Mouse (Mus musculus) erythroid progenitor cell, adult 5-6 weeks (primary cell): ENCODE measurements around the gene Ctnnb1. TPM values are rescaled to one million over a fixed set of nuclear protein-coding genes. Genes with fewer than 3 reads are reported as not detected.

Source experiments
- ATAC-seq: replicated peaks from 2 replicates; pipeline ENCODE4 v1.8.0; 2016; ENCODE audit warnings: moderate number of reproducible peaks, mild to moderate bottlenecking, moderate TSS enrichment, inconsistent platforms; ENCODE audit not compliant: poor library complexity, low FRiP score, severe bottlenecking
- total RNA-seq, 2 experiments: library from RNA; stranded (forward) in 1 of 2; stranded (reverse) in 1 of 2; fragments of 150-400 nt in 1 of 2; fragments of 186-747, 209-891 nt in 1 of 2; gene quantifications; 2 replicates each; pipeline versions ENCODE4 v1.2.3 to v1.2.4; 2015 to 2017; ENCODE audit warnings: low replicate concordance in 2 of 2

Gene Ctnnb1
- total RNA-seq, 2 experiments from 2014 or later: 220 to 237 TPM

DNA sequence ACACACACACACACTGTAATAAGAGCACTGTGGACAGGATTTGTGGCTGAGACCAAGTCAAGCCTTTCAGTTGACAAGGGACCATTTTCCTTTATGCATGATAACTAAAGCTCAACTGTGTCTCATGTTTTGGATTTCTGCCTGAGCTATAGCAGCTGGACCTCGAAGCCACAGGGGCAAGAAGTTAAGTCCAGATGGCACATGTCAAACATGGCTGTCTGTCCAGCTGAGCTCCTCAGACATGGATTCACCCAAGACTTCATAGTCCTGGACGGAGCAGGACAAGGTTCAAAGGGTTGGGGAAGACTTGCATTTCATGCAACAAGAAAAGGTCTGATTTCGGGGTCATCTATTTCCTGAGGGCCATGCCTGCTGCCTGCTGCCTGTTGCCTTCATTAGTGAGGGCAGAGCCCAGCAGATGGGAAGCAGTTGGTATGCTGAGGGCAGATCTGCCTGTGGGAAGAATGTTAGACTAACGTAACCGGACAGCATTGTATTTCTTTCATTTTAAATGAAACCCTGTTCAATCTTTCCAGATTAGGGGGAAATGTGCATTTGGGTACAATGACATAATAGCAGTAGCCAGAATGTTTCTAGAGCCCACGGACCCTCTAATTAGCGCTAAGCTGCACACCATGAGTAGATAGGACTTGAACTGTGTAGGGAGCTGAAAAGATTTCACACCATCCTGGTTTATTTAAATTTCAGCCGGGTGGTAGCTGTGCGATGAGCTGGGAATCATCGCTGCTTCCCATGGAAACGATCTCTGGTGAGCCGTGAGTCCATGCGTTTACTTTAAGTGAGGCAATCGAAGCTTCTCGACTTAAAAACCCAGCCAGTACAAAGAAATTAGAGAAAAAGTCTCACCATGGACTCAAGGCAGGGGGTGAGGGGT lies 61.0 kb downstream of the Ctnnb1 start:
- ATAC-seq: no peak

DNA sequence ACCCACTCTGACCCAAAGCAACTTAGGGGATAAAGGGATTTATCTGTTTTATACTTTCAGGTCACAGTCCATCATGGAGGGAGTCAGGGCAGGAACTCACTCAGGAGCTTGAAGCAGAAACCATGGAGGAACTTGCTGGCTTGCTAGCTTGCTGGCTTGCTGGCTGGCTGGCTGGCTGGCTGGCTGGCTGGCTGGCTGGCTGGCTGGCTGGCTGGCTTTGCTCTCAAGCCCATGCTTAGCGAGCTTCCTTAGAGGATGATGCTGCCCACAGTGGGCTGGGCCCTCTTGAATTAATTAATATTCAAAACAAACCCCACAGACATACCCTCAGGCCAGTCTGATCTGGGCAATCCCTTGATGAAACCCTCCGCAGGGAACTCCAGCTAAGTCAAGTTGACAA lies 62.8 kb downstream of the Ctnnb1 start:
- no peak for ATAC-seq

DNA sequence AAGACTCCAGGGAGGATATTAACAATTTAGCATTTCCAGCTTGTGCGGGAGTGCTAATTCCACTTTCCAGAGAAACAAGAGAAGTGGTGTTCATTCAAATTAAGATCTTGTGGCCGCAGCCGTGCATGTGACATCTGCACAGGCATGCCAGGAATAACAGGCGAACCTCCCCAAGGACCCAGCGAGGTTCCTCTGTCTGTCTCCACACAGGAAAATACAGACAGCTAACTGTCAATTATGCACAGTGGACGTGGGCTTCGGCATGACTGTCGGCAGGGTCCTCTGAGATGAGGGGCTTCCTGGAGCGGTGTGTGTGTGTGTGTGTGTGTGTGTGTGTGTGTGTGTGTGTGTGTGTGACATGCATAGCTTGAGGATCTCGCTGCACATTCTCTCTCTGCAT lies 64.0 kb downstream of the Ctnnb1 start:
- ATAC-seq: no peak

DNA sequence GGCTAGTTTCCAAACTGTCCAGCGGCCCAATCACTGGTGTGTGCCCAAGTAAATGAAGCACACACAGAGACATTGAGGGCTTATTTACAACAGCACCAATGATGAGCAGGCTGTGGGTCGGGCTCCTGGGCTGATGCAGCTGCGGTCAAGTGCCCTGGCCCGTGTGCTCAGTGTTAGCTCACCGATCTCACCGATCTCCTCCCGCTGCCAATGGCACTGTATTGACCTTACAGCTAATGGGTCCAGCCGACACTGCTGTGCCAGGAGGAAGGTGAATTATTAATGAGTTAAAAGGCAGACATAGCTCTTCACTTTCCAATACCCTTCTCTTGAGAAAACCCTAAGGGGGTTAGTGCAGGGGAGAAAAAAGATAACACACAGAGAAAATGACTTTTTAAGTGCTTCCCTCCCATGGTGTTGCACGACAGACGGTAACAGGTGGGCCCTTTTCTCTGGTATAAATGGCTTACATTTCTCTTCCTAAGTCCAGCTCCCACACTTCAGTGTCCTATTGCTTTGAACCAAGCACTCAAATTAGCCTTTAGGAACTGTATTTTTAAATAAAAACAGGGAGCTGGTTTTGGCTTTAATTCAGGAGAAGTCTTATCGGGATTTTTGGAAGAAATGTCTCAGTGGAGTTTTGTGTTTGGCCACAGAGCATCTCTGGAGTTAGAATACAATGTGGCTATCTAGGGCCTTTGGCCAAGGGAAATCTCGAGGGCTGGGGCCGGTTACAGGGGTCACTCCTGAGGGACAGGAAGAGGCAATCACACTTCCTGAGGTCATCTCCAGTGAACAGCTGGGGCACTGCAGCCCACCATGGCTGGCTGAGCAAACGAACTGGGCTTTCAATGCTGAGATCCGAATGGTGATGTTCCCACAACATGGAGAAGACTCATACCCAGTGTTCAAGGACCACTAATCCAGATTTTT lies 65.5 kb downstream of the Ctnnb1 start:
- no peak for ATAC-seq

DNA sequence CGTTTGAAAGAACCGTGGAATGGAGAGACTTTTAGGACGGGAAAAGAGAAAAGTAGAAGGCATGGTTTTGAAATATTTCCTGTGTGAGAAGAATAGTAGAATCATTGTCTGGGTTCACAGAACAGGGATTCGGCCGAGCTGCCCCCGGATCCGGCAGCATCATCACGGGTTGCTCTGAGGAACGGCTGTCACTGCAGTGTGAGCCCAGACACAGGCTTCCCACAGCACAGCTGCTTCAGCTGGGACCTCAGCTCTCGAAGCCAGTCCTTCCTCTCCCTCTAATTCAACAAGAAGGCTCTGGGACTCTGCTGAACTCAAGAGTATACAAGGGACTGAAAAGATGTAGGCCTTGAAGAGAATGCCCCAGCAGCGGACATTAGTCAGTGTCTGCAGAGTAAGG lies 69.7 kb downstream of the Ctnnb1 start:
- ATAC-seq: no peak

DNA sequence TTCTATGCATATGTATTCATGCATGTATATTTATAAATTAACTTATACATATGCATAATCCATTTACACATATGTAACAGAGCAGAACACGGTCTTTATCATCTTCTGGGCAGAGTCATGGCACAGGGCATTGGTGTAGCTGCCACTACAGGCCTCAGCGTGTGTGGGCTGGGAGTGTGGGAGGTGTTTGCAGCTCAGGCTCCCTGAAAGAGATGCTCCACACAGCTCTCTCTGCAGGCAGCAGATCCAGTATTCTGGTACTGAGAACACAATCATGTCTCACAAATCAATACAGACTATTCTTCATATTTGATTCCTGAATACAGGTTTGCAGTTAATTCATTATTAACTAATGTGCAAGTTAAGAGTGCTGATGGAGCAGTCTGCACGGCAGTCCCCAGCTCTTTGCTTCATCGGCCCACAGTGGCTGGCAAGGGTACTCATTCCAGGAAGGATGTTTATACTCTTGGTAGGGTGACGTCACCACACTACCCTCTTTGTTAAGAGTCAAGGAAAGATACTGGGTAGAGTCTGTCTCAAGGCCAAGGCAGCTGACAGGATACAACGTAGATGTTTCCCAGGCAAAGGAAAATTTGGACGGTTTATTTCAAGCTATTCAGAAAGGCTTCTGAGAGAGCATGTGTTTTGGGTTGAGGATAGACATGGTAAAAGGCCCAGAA lies 71.8 kb downstream of the Ctnnb1 start:
- no peak for ATAC-seq

DNA sequence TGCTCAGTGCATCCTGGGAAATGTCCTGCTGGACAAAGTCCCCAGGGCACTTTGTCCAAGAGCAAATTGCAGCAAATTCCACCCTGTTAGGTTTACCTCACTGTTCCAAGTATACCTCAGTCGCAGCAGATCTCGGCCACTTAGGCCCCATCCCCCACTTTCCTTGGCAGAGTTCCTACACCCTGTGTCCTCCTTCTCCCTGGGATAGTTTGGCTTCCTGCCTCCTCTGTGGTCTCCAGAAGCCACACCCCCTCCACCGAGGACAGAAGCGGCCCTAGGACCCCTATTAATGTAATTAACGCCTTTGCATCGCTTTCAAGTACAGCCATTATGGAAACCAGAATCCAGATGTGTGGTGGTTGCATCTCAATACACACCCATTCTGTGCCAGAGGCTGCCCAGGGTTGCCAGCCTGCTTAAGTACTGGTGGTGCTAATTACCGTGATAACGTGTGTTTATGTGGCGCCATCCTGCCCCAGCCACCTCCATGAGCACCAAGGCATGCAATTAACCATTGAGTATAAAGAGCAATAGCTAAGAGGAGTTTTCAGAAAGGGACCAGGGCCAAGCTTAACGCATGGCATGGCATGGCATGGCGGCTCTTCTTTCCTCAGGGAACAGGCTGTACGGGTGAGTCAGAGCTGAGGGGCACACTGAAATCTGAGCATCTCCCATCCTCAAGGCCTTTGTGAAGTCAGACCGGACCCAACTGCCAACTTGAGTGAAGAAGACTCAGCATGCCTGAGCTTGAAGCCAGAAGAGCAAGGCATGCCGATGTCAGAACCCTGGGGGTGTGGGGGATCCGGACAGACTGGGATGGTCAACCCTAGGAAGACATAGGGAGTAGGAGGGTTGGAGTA lies 72.9 kb downstream of the Ctnnb1 start:
- ATAC-seq: no peak

DNA sequence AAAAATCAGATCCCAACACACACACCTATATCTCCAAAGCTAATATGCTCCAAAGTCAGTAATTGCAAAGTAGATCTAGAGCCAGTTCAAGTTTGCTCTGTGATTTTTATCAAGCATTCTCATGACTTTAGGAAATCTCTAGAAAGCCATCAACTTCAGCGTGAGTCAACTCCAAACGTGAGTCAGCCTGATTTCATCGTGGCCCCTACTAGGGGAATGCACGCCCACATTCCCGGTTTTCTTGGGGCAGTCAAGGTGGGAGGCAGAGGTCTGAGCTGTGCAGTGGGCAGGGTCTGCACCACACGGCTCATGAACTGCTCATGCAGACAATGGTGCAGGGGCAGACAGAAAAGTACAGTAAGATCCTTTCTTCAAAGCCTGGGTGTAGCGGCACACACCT lies 76.9 kb downstream of the Ctnnb1 start:
- ATAC-seq: no peak
